Mouse (Mus musculus): ENCODE measurements around the gene Dclk1. TPM values are rescaled to one million over a fixed set of nuclear protein-coding genes. Genes with fewer than 3 reads are reported as not detected.

Dclk1 gene
- polyA plus RNA-seq, 1 experiment from 2014 or later, result 140 TPM

GRCm38 (mm10) chr3:55352529-55352928, 110.4 kb downstream of the Dclk1 start:
- Histone ChIP-seq H3K27me3 (replicated peaks; ENCODE audit: control insufficient read depth, insufficient read depth, low read length) (no peaks in the 10 kb centered on the region), H3K36me3 (ENCODE audit: control insufficient read depth, insufficient read depth, low read length) (no peaks in the 10 kb centered on the region), H3K9me3 (replicated peaks; ENCODE audit: control insufficient read depth, low read length) (no peaks in the 10 kb centered on the region), H3K27ac (ENCODE audit: low read depth, low read length) (peak overlapping the region; percentile 94), H3K9ac (ENCODE audit: low read length) (no peak overlapping the region; the same call in 1 of the 2 replicates), H3K4me1 (ENCODE audit: control insufficient read depth, insufficient read depth, low read length) (peaks cover 59% of the 10 kb centered on the region), H3K4me2 (ENCODE audit: low read length) (no peak overlapping the region), H3K4me3 (ENCODE audit: low read depth, low read length) (no peak overlapping the region)
- ATAC-seq (no peak), DNase-seq (ENCODE audit: low spot score) (no peak)
- WGBS, result 72% methylated on average over 14 of the region's 14 CpGs

- WGBS, result 85% methylated on average over 9 of the region's 9 CpGs
- H3K36me3 ChIP-seq (ENCODE audit: control insufficient read depth, insufficient read depth, low read length), result no peaks in the 10 kb centered on the region
- no peak for ATAC-seq
- H3K9ac ChIP-seq (ENCODE audit: low read length), result no peak overlapping the region
- peak overlapping the region; percentile 94 for H3K27ac ChIP-seq (ENCODE audit: low read depth, low read length)
- peaks cover 52% of the 10 kb centered on the region for H3K4me1 ChIP-seq (ENCODE audit: control insufficient read depth, insufficient read depth, low read length)
- H3K4me2 ChIP-seq (ENCODE audit: low read length), result no peak overlapping the region
- no peak overlapping the region for H3K4me3 ChIP-seq (ENCODE audit: low read depth, low read length)
- H3K27me3 ChIP-seq (replicated peaks; ENCODE audit: control insufficient read depth, insufficient read depth, low read length), result no peaks in the 10 kb centered on the region
- DNase-seq (ENCODE audit: low spot score), result peak; percentile 50
- no peaks in the 10 kb centered on the region for H3K9me3 ChIP-seq (replicated peaks; ENCODE audit: control insufficient read depth, low read length)
Measured at GRCm38 (mm10) chr3:55353169-55353568, 111.0 kb downstream of the Dclk1 start.

- Histone ChIP-seq H3K27ac (ENCODE audit: low read depth, low read length) (0 out of 2 replicates have a peak overlapping the region, but pooled peaks have one; percentile 17), H3K27me3 (replicated peaks; ENCODE audit: control insufficient read depth, insufficient read depth, low read length) (no peaks in the 10 kb centered on the region), H3K9ac (ENCODE audit: low read length) (no peak overlapping the region), H3K36me3 (ENCODE audit: control insufficient read depth, insufficient read depth, low read length) (no peaks in the 10 kb centered on the region), H3K4me2 (ENCODE audit: low read length) (no peak overlapping the region), H3K4me3 (ENCODE audit: low read depth, low read length) (no peak overlapping the region), H3K4me1 (ENCODE audit: control insufficient read depth, insufficient read depth, low read length) (peaks cover 45% of the 10 kb centered on the region), H3K9me3 (replicated peaks; ENCODE audit: control insufficient read depth, low read length) (no peaks in the 10 kb centered on the region)
- 25% methylated on average over 13 of the region's 13 CpGs for WGBS
- DNase-seq (ENCODE audit: low spot score) (peak; percentile 79), ATAC-seq (peak; percentile 38)
Measured at GRCm38 (mm10) chr3:55353909-55354511, 111.8 kb downstream of the Dclk1 start.

DNA sequence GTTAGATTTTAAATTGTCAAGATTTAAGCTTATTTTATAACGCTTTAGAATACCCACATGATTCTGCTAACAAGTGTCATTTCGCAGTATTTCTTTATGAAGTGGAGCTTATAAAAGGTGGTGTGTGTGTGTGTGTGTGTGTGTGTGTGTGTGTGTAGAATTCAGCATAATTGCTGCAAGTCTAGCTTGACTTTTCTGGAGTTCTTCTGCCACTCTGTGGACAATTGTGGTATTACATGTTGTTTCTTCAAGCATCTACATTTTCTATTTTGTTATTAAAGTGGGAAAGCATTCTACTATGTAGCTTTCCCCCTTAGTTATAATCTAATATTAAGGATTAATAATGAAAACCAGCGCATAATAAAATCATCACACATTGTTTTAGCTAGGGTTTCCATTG, 112.6 kb downstream of the Dclk1 start:
- ATAC-seq, result no peak

GRCm38 (mm10) chr3:55358486-55358885, 116.3 kb downstream of the Dclk1 start:
- no peaks in the 10 kb centered on the region for H3K36me3 ChIP-seq (ENCODE audit: control insufficient read depth, insufficient read depth, low read length)
- no peaks in the 10 kb centered on the region for H3K9me3 ChIP-seq (replicated peaks; ENCODE audit: control insufficient read depth, low read length)
- no peak overlapping the region for H3K9ac ChIP-seq (ENCODE audit: low read length)
- WGBS, result 90% methylated on average over 8 of the region's 8 CpGs
- H3K4me1 ChIP-seq (ENCODE audit: control insufficient read depth, insufficient read depth, low read length), result peaks cover 9% of the 10 kb centered on the region; the same call in 1 of the 2 replicates
- H3K27ac ChIP-seq (ENCODE audit: low read depth, low read length), result no peak overlapping the region
- H3K4me2 ChIP-seq (ENCODE audit: low read length), result no peak overlapping the region
- DNase-seq (ENCODE audit: low spot score), result no peak
- H3K4me3 ChIP-seq (ENCODE audit: low read depth, low read length), result no peak overlapping the region
- no peak for ATAC-seq
- no peaks in the 10 kb centered on the region for H3K27me3 ChIP-seq (replicated peaks; ENCODE audit: control insufficient read depth, insufficient read depth, low read length)

More for the DNA sequence above, 112.6 kb downstream of the Dclk1 start:
- H3K4me3 ChIP-seq (ENCODE audit: low read depth, low read length), result no peak overlapping the region
- WGBS, result 26% methylated on average over 3 of the region's 3 CpGs
- H3K9ac ChIP-seq (ENCODE audit: low read length), result no peak overlapping the region
- H3K27me3 ChIP-seq (replicated peaks; ENCODE audit: control insufficient read depth, insufficient read depth, low read length), result no peaks in the 10 kb centered on the region
- peaks cover 38% of the 10 kb centered on the region for H3K4me1 ChIP-seq (ENCODE audit: control insufficient read depth, insufficient read depth, low read length)
- H3K36me3 ChIP-seq (ENCODE audit: control insufficient read depth, insufficient read depth, low read length), result no peaks in the 10 kb centered on the region
- no peak overlapping the region for H3K4me2 ChIP-seq (ENCODE audit: low read length)
- no peak overlapping the region for H3K27ac ChIP-seq (ENCODE audit: low read depth, low read length)
- peak; percentile 91 for DNase-seq (ENCODE audit: low spot score)
- H3K9me3 ChIP-seq (replicated peaks; ENCODE audit: control insufficient read depth, low read length), result no peaks in the 10 kb centered on the region

DNA sequence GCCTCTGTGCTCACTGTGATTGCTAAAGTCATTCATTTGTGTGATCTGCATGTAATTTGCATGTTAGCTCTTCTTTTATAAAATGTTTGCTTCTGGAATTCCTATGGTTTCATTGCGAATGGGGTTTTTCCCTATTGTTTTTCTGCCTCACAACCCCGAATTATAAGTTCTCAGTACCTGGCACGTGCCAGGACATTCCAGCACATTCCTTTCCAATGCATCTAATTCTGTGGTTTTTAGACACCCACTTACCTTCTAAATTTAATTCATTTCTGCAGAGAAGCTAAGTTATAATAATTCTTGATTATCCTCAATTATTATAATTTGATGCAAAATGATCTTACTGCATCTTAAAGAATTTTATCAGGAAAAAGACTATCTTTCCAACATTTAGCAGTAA, 118.7 kb downstream of the Dclk1 start:
- WGBS, result 76% methylated on average over 3 of the region's 3 CpGs
- no peak for ATAC-seq
- Histone ChIP-seq H3K9ac (ENCODE audit: low read length) (no peak overlapping the region), H3K36me3 (ENCODE audit: control insufficient read depth, insufficient read depth, low read length) (no peaks in the 10 kb centered on the region), H3K4me2 (ENCODE audit: low read length) (no peak overlapping the region), H3K27me3 (replicated peaks; ENCODE audit: control insufficient read depth, insufficient read depth, low read length) (no peaks in the 10 kb centered on the region), H3K27ac (ENCODE audit: low read depth, low read length) (no peak overlapping the region), H3K4me1 (ENCODE audit: control insufficient read depth, insufficient read depth, low read length) (no peaks in the 10 kb centered on the region), H3K9me3 (replicated peaks; ENCODE audit: control insufficient read depth, low read length) (no peaks in the 10 kb centered on the region), H3K4me3 (ENCODE audit: low read depth, low read length) (no peak overlapping the region)
- no peak for DNase-seq (ENCODE audit: low spot score)

DNA sequence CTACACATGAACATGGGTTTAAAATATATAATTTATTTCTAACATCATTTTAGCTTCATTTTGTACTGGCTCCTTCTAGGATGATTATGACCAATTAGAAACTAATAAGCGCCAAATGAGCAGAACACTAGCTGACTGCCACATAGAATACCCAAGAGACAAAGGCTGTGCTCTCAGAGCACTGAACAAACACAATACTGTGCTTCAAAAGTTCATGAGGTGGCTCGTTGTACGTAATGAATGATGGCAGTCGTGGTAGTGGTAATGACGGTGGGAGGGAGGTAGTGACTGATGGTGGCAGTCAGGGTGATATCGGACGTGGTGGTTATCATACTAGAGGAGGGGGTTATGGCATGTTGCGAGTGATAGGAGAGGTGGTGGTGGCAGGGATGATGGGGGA, 125.0 kb downstream of the Dclk1 start:
- Histone ChIP-seq H3K27ac (ENCODE audit: low read depth, low read length) (no peak overlapping the region), H3K4me1 (ENCODE audit: control insufficient read depth, insufficient read depth, low read length) (no peaks in the 10 kb centered on the region), H3K4me2 (ENCODE audit: low read length) (no peak overlapping the region), H3K36me3 (ENCODE audit: control insufficient read depth, insufficient read depth, low read length) (no peaks in the 10 kb centered on the region), H3K9ac (ENCODE audit: low read length) (no peak overlapping the region), H3K9me3 (replicated peaks; ENCODE audit: control insufficient read depth, low read length) (no peaks in the 10 kb centered on the region), H3K4me3 (ENCODE audit: low read depth, low read length) (no peak overlapping the region), H3K27me3 (replicated peaks; ENCODE audit: control insufficient read depth, insufficient read depth, low read length) (no peaks in the 10 kb centered on the region)
- 73% methylated on average over 8 of the region's 8 CpGs for WGBS
- no peak for DNase-seq (ENCODE audit: low spot score)
- no peak for ATAC-seq

DNA sequence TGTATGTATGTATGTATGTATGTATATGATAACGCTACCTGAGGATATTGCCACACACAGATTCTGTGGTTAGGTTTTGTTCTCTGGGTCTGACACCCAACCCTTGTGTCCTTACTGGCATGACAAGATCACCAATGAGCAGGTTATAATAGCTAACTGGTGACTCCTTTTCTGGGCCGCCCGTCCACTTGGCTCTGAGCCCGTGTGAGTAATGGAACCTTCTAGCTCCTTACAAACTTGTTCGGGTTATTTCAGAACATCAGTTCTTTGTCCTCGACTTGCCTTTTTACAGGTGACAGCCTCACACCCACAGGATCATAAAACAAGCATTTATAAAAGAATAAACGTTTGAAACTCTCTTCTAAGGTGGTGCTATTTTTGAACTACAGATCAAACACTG, 127.0 kb downstream of the Dclk1 start:
- H3K4me2 ChIP-seq (ENCODE audit: low read length), result no peak overlapping the region
- no peaks in the 10 kb centered on the region for H3K36me3 ChIP-seq (ENCODE audit: control insufficient read depth, insufficient read depth, low read length)
- WGBS, result 82% methylated on average over 7 of the region's 7 CpGs
- no peaks in the 10 kb centered on the region for H3K27me3 ChIP-seq (replicated peaks; ENCODE audit: control insufficient read depth, insufficient read depth, low read length)
- H3K27ac ChIP-seq (ENCODE audit: low read depth, low read length), result no peak overlapping the region
- H3K9me3 ChIP-seq (replicated peaks; ENCODE audit: control insufficient read depth, low read length), result no peaks in the 10 kb centered on the region
- ATAC-seq (no peak), DNase-seq (ENCODE audit: low spot score) (no peak)
- H3K4me1 ChIP-seq (ENCODE audit: control insufficient read depth, insufficient read depth, low read length), result no peaks in the 10 kb centered on the region
- H3K9ac ChIP-seq (ENCODE audit: low read length), result no peak overlapping the region
- H3K4me3 ChIP-seq (ENCODE audit: low read depth, low read length), result no peak overlapping the region

DNA sequence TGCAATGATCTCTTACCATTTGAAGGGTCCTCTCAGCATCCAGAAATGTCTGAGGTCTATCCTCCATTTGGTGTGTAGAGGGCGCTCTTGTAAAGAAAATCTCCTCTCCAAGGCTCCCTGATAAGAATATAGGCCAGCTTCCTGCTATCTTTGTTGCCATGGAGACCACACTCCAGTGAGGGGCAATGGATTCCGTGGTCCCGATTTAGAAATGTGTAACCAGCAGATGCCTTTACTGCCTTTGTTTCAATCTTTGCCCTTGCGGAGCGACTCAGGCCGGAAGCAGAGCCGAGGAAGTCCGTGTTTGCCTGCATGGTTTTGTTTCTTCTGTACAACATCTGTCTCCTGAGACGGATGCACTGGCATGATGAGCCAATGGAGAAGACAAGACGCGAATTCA, 131.5 kb downstream of the Dclk1 start:
- peak; percentile 94 for ATAC-seq
- H3K27me3 ChIP-seq (replicated peaks; ENCODE audit: control insufficient read depth, insufficient read depth, low read length), result no peaks in the 10 kb centered on the region
- H3K36me3 ChIP-seq (ENCODE audit: control insufficient read depth, insufficient read depth, low read length), result no peaks in the 10 kb centered on the region
- peak overlapping the region; percentile 71; the same call in 1 of the 2 replicates for H3K27ac ChIP-seq (ENCODE audit: low read depth, low read length)
- no peaks in the 10 kb centered on the region for H3K4me1 ChIP-seq (ENCODE audit: control insufficient read depth, insufficient read depth, low read length)
- DNase-seq (ENCODE audit: low spot score), result peak; percentile 96
- H3K9ac ChIP-seq (ENCODE audit: low read length), result peak overlapping the region; percentile 43; the same call in 1 of the 2 replicates
- WGBS, result 4% methylated on average over 11 of the region's 11 CpGs
- H3K4me3 ChIP-seq (ENCODE audit: low read depth, low read length), result peak overlapping the region; percentile 32
- no peaks in the 10 kb centered on the region for H3K9me3 ChIP-seq (replicated peaks; ENCODE audit: control insufficient read depth, low read length)
- H3K4me2 ChIP-seq (ENCODE audit: low read length), result peak overlapping the region; percentile 60

Measured in forebrain, embryonic 14.5 days (tissue).